Mouse (Mus musculus) adrenal gland, postnatal 14 days (tissue): ENCODE results near the gene Lcorl. TPM values are rescaled to one million over a fixed set of nuclear protein-coding genes. Genes with fewer than 3 reads are reported as not detected.
"Not testable (repeated sequence)": the region's sequence is repeated elsewhere in the genome, so short reads cannot be mapped to it uniquely, and the experiment has no call there.

Experiments used
- DNase-seq: peaks from one replicate; pipeline ENCODE4 v3.0.0; 2021; ENCODE audit warnings: mixed read lengths
- total RNA-seq: library from RNA; stranded (reverse); gene quantifications from 2 replicates; pipeline ENCODE4 v1.2.3, GENCODE M21; 2021

Gene Lcorl
- total RNA-seq, 1 experiment from 2014 or later, result 24.1 TPM

- no peak for DNase-seq
Measured at GRCm38 (mm10) chr5:45709653-45710052, 147.8 kb downstream of the Lcorl start.

GRCm38 (mm10) chr5:45706811-45707210, 150.6 kb downstream of the Lcorl start:
- DNase-seq, result no peak

- no peak for DNase-seq
Measured at GRCm38 (mm10) chr5:45691678-45692077, 165.7 kb downstream of the Lcorl start.

- no peak for DNase-seq
Measured at GRCm38 (mm10) chr5:45690802-45691201, 166.6 kb downstream of the Lcorl start.

- DNase-seq, result no peak
Measured at GRCm38 (mm10) chr5:45689152-45689551, 168.3 kb downstream of the Lcorl start.

- no peak for DNase-seq
Measured at GRCm38 (mm10) chr5:45686223-45686622, 171.2 kb downstream of the Lcorl start.

GRCm38 (mm10) chr5:45685243-45685642, 172.2 kb downstream of the Lcorl start:
- no peak for DNase-seq

- no peak for DNase-seq
Measured at GRCm38 (mm10) chr5:45683388-45683787, 174.0 kb downstream of the Lcorl start.

- DNase-seq, result no peak
Measured at GRCm38 (mm10) chr5:45679955-45680354, 177.5 kb downstream of the Lcorl start.

GRCm38 (mm10) chr5:45677639-45678038, 179.8 kb downstream of the Lcorl start:
- no peak for DNase-seq

GRCm38 (mm10) chr5:45675032-45675431, 182.4 kb downstream of the Lcorl start:
- DNase-seq, result no peak

- no peak for DNase-seq
Measured at GRCm38 (mm10) chr5:45670894-45671494, 186.4 kb downstream of the Lcorl start.

GRCm38 (mm10) chr5:45670280-45670670, 187.1 kb downstream of the Lcorl start:
- no peak for DNase-seq

GRCm38 (mm10) chr5:45669598-45670279, 187.7 kb downstream of the Lcorl start, which contains the start of gene Ncapg:
Ncapg (plus strand) TSS chr5:45669919.
- DNase-seq, result peak; percentile 100

GRCm38 (mm10) chr5:45669234-45669597, 188.2 kb downstream of the Lcorl start:
- DNase-seq, result no peak

- no peak for DNase-seq
Measured at GRCm38 (mm10) chr5:45668831-45669230, 188.6 kb downstream of the Lcorl start.

GRCm38 (mm10) chr5:45668324-45668723, 189.1 kb downstream of the Lcorl start:
- DNase-seq, result no peak

GRCm38 (mm10) chr5:45658406-45658805, 199.0 kb downstream of the Lcorl start:
- DNase-seq, result not testable (repeated sequence)

- no peak for DNase-seq
Measured at GRCm38 (mm10) chr5:45651026-45651703, 206.2 kb downstream of the Lcorl start.
